ENCODE assay signal across 8 mouse cellular contexts in the genomic region with DNA sequence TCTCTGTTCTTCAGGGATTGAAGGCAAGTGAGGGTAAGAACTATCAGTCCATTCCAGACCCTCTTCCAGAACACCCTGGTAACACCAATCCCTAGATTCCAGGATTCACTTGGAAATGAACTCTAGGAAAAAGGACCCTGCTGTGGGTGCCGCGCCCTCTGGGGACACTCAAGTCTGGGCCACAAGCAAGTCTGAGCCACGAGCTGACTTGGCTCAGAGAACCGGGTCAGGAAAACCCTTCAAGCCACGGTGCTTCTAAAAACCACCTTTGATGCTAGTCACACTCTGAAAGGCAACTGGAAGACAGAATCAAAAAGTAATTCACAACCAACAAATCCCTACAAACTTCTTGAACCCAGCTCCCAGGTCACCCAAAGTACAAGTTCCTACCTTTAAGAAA. TPM values are rescaled to one million over a fixed set of nuclear protein-coding genes. Genes with fewer than 3 reads are reported as not detected.
A peak's percentile ranks its signal among the peaks of the same experiment; 100 is the strongest.
DNase-seq lines count a peak whose midpoint lies in the region; ATAC-seq lines count a peak whose summit lies in the region.

No protein-coding gene starts in this region.

- peak overlapping the region; percentile 91 for H3K27ac ChIP-seq in heart, embryonic 15.5 days
- no peak overlapping the region for H3K27ac ChIP-seq in hindbrain, embryonic 13.5 days
- H3K27ac ChIP-seq in midbrain, embryonic 14.5 days (replicated peaks; ENCODE audit: low read depth, low read length): no peak overlapping the region

- no peaks in the 10 kb centered on the region for H3K27me3 ChIP-seq in heart, embryonic 15.5 days
- H3K27me3 ChIP-seq in hindbrain, embryonic 13.5 days: peaks cover 22% of the 10 kb centered on the region
- H3K27me3 ChIP-seq in midbrain, embryonic 14.5 days (ENCODE audit: control insufficient read depth, insufficient read depth, low read length): no peaks in the 10 kb centered on the region; the same call in 1 of the 2 replicates

- no peak for ATAC-seq in heart, embryonic 15.5 days (replicated peaks; ENCODE audit: insufficient number of reproducible peaks, insufficient read depth, low FRiP score, low read depth)
- ATAC-seq in hindbrain, embryonic 13.5 days (ENCODE audit: low FRiP score): no peak
- ATAC-seq in midbrain, embryonic 14.5 days (ENCODE audit: low FRiP score, low TSS enrichment): no peak

- no peak for DNase-seq in heart, postnatal 4 days
- DNase-seq in adipocyte (ENCODE audit: low spot score): peak; percentile 52
- DNase-seq in midbrain, embryonic 14.5 days: no peak
- DNase-seq in right cerebral cortex, postnatal 25 days: no peak
- no peak for DNase-seq in embryo, embryonic 10.5 days (ENCODE audit: low spot score)
- DNase-seq in gastrocnemius, postnatal 25 days: no peak

- peaks cover 9% of the 10 kb centered on the region for H3K36me3 ChIP-seq in heart, embryonic 15.5 days
- peaks cover 3% of the 10 kb centered on the region; the same call in 1 of the 2 replicates for H3K36me3 ChIP-seq in hindbrain, embryonic 13.5 days
- H3K36me3 ChIP-seq in midbrain, embryonic 14.5 days (ENCODE audit: control insufficient read depth, insufficient read depth, low read length): no peaks in the 10 kb centered on the region

- WGBS in heart, embryonic 15.5 days: 10% methylated on average over 5 of the region's 5 CpGs
- WGBS in hindbrain, embryonic 13.5 days: 31% methylated on average over 5 of the region's 5 CpGs
- 26% methylated on average over 5 of the region's 5 CpGs for WGBS in midbrain, embryonic 14.5 days

- H3K9me3 ChIP-seq in heart, embryonic 15.5 days (replicated peaks): no peaks in the 10 kb centered on the region
- H3K9me3 ChIP-seq in hindbrain, embryonic 13.5 days: no peaks in the 10 kb centered on the region
- no peaks in the 10 kb centered on the region for H3K9me3 ChIP-seq in midbrain, embryonic 14.5 days (ENCODE audit: control insufficient read depth, low read length)

- H3K4me1 ChIP-seq in heart, embryonic 15.5 days (replicated peaks): peaks cover 43% of the 10 kb centered on the region
- peaks cover 34% of the 10 kb centered on the region for H3K4me1 ChIP-seq in hindbrain, embryonic 13.5 days (replicated peaks)
- H3K4me1 ChIP-seq in midbrain, embryonic 14.5 days (ENCODE audit: control insufficient read depth, insufficient read depth, low read length): peaks cover 18% of the 10 kb centered on the region

- H3K4me3 ChIP-seq in heart, embryonic 15.5 days: peak overlapping the region; percentile 81
- H3K4me3 ChIP-seq in hindbrain, embryonic 13.5 days: peak overlapping the region; percentile 76
- peak overlapping the region; percentile 63 for H3K4me3 ChIP-seq in midbrain, embryonic 14.5 days (replicated peaks; ENCODE audit: low read depth, low read length)

- peak overlapping the region; percentile 76 for H3K4me2 ChIP-seq in heart, embryonic 15.5 days
- peak overlapping the region; percentile 86 for H3K4me2 ChIP-seq in hindbrain, embryonic 13.5 days
- peak overlapping the region; percentile 79 for H3K4me2 ChIP-seq in midbrain, embryonic 14.5 days (ENCODE audit: low read length)

- H3K9ac ChIP-seq in heart, embryonic 15.5 days: peak overlapping the region; percentile 75
- peak overlapping the region; percentile 84 for H3K9ac ChIP-seq in hindbrain, embryonic 13.5 days
- H3K9ac ChIP-seq in midbrain, embryonic 14.5 days (replicated peaks; ENCODE audit: low read length): peak overlapping the region; percentile 60

RNA-seq across cellular contexts. Expression of a gene that starts 0.8 kb away (rescaled TPM):
- 134 and 137 TPM in 2 replicates for polyA plus RNA-seq in heart, embryonic 15.5 days (2015; fragmentation: Nextera tagmentation; extraction: Ambion mirVana)
- 10 to 100 TPM; 59.2 to 62.2 TPM for total RNA-seq in heart, postnatal 4 days (2021)
- polyA plus RNA-seq in hindbrain, embryonic 13.5 days (2015; fragmentation: Nextera tagmentation; extraction: Ambion mirVana): 67.3 and 69.0 TPM in 2 replicates
- polyA plus RNA-seq in midbrain, embryonic 14.5 days (2014; fragmentation: Nextera tagmentation; extraction: Ambion mirVana): 35.3 and 49.6 TPM in 2 replicates
- total RNA-seq in gastrocnemius, postnatal 25 days (2021): 10 to 100 TPM in 1 of 2 experiments, 1 to 10 TPM in 1; 7.7 to 10.4 TPM

RNA-seq across cellular contexts. Expression of a gene that starts 22.2 kb away (rescaled TPM):
- 20.1 and 21.0 TPM in 2 replicates for polyA plus RNA-seq in heart, embryonic 15.5 days (2015; fragmentation: Nextera tagmentation; extraction: Ambion mirVana)
- total RNA-seq in heart, postnatal 4 days (2021): 10 to 100 TPM; 20.2 to 20.6 TPM
- 19.5 and 20.5 TPM in 2 replicates for polyA plus RNA-seq in hindbrain, embryonic 13.5 days (2015; fragmentation: Nextera tagmentation; extraction: Ambion mirVana)
- polyA plus RNA-seq in midbrain, embryonic 14.5 days (2014; fragmentation: Nextera tagmentation; extraction: Ambion mirVana): 15.7 and 19.8 TPM in 2 replicates
- 1 to 10 TPM; 3.7 to 4.3 TPM for total RNA-seq in gastrocnemius, postnatal 25 days (2021)
